1 mouse cellular context compared by ENCODE assay signal in the genomic region with DNA sequence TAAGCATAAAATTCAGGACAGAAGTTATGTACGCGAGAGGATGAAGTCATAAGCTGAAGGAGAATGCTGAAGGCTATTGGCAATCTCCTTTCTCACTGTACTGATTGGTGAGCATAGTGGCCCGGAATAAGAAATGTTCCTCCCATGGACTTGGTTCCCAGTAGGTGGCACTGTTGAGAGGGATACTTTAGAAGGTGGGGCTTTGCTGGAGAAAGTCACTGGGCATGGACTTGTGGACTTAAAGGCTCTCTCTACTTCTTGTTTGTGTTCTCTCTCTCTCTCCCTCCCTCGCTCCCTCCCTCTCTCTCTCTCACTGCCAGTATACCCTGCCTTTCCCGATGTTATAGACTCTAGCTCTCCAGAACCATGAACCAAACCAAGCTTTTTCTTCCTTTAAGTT.
TF ChIP-seq lines count a peak whose summit lies in the region.

No protein-coding gene starts in this region.

TF ChIP-seq in CH12.LX, 34 proteins besides CTCF, POLR2A, EP300 and RAD21 (continued from another document):
- no peak for TF ChIP-seq UBTF (IDR thresholded peaks at IDR 0.05; ENCODE audit: low read depth, low read length)
- TF ChIP-seq GABPA (IDR thresholded peaks at IDR 0.05; ENCODE audit: insufficient replicate concordance, low read depth, low read length): no peak
- no peak for TF ChIP-seq JUN (IDR thresholded peaks at IDR 0.05; ENCODE audit: insufficient read depth, low read depth, low read length)
- no peak for TF ChIP-seq ZMIZ1 (IDR thresholded peaks at IDR 0.05; ENCODE audit: low read depth, low read length)
- no peak for TF ChIP-seq USF1 (IDR thresholded peaks at IDR 0.05; ENCODE audit: low read depth, low read length)
- peak; percentile 74 for TF ChIP-seq TCF12 (IDR thresholded peaks at IDR 0.05; ENCODE audit: low read depth, low read length)
- peak; percentile 66; the same call in 1 of the 2 replicates for TF ChIP-seq ZC3H11A (IDR thresholded peaks at IDR 0.05; ENCODE audit: low read depth, low read length)
- peak; percentile 87 for TF ChIP-seq TBP (conservative IDR thresholded peaks at IDR 0.05; ENCODE audit: low read depth, low read length)
- peak; percentile 36; the same call in 1 of the 2 replicates for TF ChIP-seq MXI1 (IDR thresholded peaks at IDR 0.05; ENCODE audit: low read depth, low read length)
- TF ChIP-seq ELF1 (IDR thresholded peaks at IDR 0.05; ENCODE audit: low read depth, low read length): peak; percentile 44
- TF ChIP-seq USF2 (conservative IDR thresholded peaks at IDR 0.05; ENCODE audit: low read depth, low read length): no peak; the same call in 1 of the 2 replicates
- 0 out of 2 replicates have a peak, but pooled peaks have one; percentile 46 for TF ChIP-seq HCFC1 (IDR thresholded peaks at IDR 0.05; ENCODE audit: low read depth, low read length)
- no peak for TF ChIP-seq MAFK (IDR thresholded peaks at IDR 0.05; ENCODE audit: insufficient replicate concordance, low read length)
- TF ChIP-seq CHD1 (IDR thresholded peaks at IDR 0.05; ENCODE audit: low read depth, low read length): no peak; the same call in 1 of the 2 replicates
- peak; percentile 69; the same call in 1 of the 2 replicates for TF ChIP-seq MAX (IDR thresholded peaks at IDR 0.05; ENCODE audit: low read length)
- peak; percentile 57; the same call in 1 of the 2 replicates for TF ChIP-seq NELFE (IDR thresholded peaks at IDR 0.05; ENCODE audit: low read depth, low read length)
- TF ChIP-seq RCOR1 (conservative IDR thresholded peaks at IDR 0.05; ENCODE audit: low read depth, low read length): no peak
- TF ChIP-seq NRF1 (IDR thresholded peaks at IDR 0.05; ENCODE audit: low read depth, low read length): no peak
